Mouse (Mus musculus): ENCODE data around the gene Gm10722. TPM values are rescaled to one million over a fixed set of nuclear protein-coding genes. Genes with fewer than 3 reads are reported as not detected.
"Not testable (repeated sequence)": the region's sequence is repeated elsewhere in the genome, so short reads cannot be mapped to it uniquely, and the experiment has no call there.

The Gm10722 gene
- polyA plus RNA-seq, 1 experiment from 2014 or later = not detected

DNA sequence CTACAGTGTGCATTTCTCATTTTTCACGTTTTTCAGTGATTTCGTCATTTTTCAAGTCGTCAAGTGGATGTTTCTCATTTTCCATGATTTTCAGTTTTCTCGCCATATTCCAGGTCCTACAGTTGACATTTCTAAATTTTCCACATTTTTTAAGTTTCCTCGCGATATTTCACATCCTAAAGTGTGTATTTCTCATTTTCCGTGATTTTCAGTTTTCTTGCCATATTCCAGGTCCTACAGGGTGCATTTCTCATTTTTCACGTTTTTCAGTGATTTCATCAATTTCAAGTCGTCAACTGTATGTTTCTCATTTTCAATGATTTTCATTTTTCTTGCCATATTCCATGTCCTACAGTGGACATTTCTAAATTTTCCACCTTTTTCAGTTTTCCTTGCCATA is 16.4 kb downstream of the Gm10722 start, which contains the start of gene Gm10719:
Gm10719 (plus strand) TSS at position 301 of the 400 bp plus-strand sequence.
- not testable (repeated sequence) for ATAC-seq (ENCODE audit: low read depth); H3K4me1 ChIP-seq (replicated peaks); H3K4me2 ChIP-seq; H3K27ac ChIP-seq (replicated peaks); H3K9ac ChIP-seq; H3K36me3 ChIP-seq; H3K9me3 ChIP-seq; H3K4me3 ChIP-seq; H3K27me3 ChIP-seq
- WGBS = 65% methylated on average over 2 of the region's 9 CpGs

DNA sequence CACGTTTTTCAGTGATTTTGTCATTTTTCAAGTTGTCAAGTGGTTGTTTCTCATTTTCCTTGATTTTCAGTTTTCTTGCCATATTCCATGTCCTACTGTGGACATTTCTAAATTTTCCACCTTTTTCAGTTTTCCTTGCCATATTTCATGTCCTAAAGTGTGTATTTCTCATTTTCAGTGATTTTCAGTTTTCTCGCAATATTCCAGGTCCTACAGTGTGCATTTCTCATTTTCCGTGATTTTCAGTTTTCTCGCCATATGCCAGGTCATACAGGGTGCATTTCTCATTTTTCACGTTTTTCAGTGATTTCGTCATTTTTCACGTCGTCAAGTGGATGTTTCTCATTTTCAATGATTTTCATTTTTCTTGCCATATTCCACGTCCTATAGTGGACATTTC is 18.2 kb downstream of the Gm10722 start:
- H3K27ac ChIP-seq (replicated peaks); H3K4me3 ChIP-seq; H3K36me3 ChIP-seq; H3K27me3 ChIP-seq; H3K9ac ChIP-seq; H3K4me2 ChIP-seq; ATAC-seq (ENCODE audit: low read depth); H3K4me1 ChIP-seq (replicated peaks); H3K9me3 ChIP-seq: not testable (repeated sequence)
- WGBS = 60% methylated on average over 9 of the region's 9 CpGs

DNA sequence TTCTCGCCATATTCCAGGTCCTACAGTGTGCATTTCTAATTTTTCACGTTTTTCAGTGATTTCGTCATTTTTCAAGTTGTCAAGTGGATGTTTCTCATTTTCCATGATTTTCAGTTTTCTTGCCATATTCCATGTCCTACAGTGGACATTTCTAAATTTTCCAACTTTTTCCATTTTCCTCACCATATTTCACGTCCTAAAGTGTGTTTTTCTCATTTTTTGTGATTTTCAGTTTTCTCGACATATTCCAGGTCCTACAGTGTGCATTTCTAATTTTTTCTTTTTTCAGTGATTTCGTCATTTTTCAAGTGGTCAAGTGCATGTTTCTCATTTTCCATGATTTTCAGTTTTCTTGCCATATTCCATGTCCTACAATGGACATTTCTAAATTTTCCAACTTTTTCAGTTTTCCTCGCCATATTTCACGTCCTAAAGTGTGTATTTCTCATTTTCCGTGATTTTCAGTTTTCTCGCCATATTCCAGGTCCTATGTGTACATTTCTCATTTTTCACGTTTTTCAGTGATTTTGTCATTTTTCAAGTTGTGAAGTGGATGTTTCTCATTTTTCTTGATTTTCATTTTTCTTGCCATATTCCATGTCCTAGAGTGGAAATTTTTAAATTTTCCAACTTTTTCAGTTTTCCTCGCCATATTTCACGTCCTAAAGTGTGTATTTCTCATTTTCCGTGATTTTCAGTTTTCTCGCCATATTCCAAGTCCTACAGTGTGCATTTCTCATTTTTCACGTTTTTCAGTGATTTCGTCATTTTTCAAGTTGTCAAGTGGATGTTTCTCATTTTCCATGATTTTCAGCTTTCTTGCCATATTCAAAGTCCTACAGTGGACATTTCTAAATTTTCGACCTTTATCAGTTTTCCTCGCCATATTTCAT is 19.4 kb downstream of the Gm10722 start:
- not testable (repeated sequence) for H3K9me3 ChIP-seq; H3K36me3 ChIP-seq; H3K27ac ChIP-seq (replicated peaks); H3K9ac ChIP-seq; H3K27me3 ChIP-seq; H3K4me1 ChIP-seq (replicated peaks); H3K4me2 ChIP-seq; H3K4me3 ChIP-seq
- peak; percentile 73; the same call in 1 of the 2 replicates for ATAC-seq (ENCODE audit: low read depth)
- 76% methylated on average over 17 of the region's 19 CpGs for WGBS

DNA sequence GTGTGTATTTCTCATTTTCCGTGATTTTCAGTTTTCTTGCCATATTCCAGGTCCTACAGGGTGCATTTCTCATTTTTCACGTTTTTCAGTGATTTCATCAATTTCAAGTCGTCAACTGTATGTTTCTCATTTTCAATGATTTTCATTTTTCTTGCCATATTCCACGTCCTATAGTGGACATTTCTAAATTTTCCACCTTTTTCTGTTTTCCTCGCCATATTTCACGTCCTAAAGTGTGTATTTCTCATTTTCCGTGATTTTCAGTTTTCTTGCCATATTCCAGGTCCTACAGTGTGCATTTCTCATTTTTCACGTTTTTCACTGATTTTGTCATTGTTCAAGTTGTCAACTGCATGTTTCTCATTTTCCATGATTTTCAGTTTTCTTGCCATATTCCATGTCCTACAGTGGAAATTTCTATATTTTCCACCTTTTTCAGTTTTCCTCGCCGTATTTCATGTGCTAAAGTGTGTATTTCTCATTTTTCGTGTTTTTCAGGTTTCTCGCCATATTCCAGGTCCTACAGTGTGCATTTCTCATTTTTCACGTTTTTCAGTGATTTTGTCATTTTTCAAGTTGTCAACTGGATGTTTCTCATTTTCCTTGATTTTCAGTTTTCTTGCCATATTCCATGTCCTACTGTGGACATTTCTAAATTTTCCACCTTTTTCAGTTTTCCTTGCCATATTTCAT is 21.7 kb downstream of the Gm10722 start:
- not testable (repeated sequence) for H3K9ac ChIP-seq; H3K27ac ChIP-seq (replicated peaks); H3K4me3 ChIP-seq; H3K27me3 ChIP-seq; H3K4me1 ChIP-seq (replicated peaks); H3K36me3 ChIP-seq; H3K9me3 ChIP-seq; H3K4me2 ChIP-seq; ATAC-seq (ENCODE audit: low read depth)
- WGBS = 76% methylated on average over 11 of the region's 13 CpGs

DNA sequence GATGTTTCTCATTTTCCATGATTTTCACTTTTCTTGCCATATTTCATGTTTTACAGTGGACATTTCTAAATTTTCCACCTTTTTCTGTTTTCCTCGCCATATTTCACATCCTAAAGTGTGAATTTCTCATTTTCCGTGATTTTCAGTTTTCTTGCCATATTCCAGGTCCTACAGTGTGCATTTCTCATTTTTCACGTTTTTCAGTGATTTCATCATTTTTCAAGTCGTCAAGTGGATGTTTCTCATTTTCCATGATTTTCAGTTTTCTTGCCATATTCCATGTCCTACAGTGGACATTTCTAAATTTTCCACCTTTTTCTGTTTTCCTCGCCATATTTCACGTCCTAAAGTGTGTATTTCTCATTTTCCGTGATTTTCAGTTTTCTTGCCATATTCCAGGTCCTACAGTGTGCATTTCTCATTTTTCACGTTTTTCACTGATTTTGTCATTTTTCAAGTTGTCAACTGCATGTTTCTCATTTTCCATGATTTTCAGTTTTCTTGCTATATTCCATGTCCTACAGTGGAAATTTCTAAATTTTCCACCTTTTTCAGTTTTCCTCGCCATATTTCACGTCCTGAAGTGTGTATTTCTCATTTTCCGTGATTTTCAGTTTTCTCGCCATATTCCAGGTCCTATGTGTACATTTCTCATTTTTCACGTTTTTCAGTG is 22.7 kb downstream of the Gm10722 start, which contains the start of gene Gm10718:
Gm10718 (plus strand) TSS at position 236 of the 673 bp plus-strand sequence.
- H3K4me3 ChIP-seq; ATAC-seq (ENCODE audit: low read depth); H3K9me3 ChIP-seq; H3K4me1 ChIP-seq (replicated peaks); H3K4me2 ChIP-seq; H3K36me3 ChIP-seq; H3K9ac ChIP-seq; H3K27ac ChIP-seq (replicated peaks); H3K27me3 ChIP-seq: not testable (repeated sequence)
- WGBS = 74% methylated on average over 12 of the region's 13 CpGs

DNA sequence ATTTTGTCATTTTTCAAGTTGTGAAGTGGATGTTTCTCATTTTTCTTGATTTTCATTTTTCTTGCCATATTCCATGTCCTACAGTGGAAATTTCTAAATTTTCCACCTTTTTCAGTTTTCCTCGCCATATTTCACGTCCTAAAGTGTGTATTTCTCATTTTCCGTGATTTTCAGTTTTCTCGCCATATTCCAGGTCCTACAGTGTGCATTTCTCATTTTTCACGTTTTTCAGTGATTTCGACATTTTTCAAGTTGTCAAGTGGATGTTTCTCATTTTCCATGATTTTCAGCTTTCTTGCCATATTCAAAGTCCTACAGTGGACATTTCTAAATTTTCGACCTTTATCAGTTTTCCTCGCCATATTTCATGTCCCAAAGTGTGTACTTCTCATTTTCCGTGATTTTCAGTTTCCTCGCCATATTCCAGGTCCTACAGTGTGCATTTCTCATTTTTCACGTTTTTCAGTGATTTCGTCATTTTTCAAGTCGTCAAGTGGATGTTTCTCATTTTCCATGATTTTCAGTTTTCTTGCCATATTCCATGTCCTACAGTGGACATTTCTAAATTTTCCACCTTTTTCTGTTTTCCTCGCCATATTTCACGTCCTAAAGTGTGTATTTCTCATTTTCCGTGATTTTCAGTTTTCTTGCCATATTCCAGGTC is 23.4 kb downstream of the Gm10722 start:
- not testable (repeated sequence) for H3K4me1 ChIP-seq (replicated peaks); H3K27me3 ChIP-seq; H3K27ac ChIP-seq (replicated peaks); H3K36me3 ChIP-seq; H3K4me2 ChIP-seq; H3K9me3 ChIP-seq; ATAC-seq (ENCODE audit: low read depth); H3K9ac ChIP-seq; H3K4me3 ChIP-seq
- 76% methylated on average over 16 of the region's 16 CpGs for WGBS

DNA sequence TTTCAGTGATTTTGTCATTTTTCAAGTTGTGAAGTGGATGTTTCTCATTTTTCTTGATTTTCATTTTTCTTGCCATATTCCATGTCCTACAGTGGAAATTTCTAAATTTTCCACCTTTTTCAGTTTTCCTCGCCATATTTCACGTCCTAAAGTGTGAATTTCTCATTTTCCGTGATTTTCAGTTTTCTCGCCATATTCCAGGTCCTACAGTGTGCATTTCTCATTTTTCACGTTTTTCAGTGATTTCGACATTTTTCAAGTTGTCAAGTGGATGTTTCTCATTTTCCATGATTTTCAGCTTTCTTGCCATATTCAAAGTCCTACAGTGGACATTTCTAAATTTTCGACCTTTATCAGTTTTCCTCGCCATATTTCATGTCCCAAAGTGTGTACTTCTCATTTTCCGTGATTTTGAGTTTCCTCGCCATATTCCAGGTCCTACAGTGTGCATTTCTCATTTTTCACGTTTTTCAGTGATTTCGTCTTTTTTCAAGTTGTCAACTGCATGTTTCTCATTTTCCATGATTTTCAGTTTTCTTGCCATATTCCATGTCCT is 24.3 kb downstream of the Gm10722 start, which contains the start of gene Gm10717:
Gm10717 (plus strand) TSS at position 506 of the 556 bp plus-strand sequence.
- not testable (repeated sequence) for H3K27me3 ChIP-seq; H3K27ac ChIP-seq (replicated peaks); H3K36me3 ChIP-seq; H3K9ac ChIP-seq; H3K4me3 ChIP-seq; ATAC-seq (ENCODE audit: low read depth); H3K4me1 ChIP-seq (replicated peaks); H3K4me2 ChIP-seq
- 72% methylated on average over 12 of the region's 12 CpGs for WGBS
- peaks cover 12% of the 10 kb centered on the region for H3K9me3 ChIP-seq

DNA sequence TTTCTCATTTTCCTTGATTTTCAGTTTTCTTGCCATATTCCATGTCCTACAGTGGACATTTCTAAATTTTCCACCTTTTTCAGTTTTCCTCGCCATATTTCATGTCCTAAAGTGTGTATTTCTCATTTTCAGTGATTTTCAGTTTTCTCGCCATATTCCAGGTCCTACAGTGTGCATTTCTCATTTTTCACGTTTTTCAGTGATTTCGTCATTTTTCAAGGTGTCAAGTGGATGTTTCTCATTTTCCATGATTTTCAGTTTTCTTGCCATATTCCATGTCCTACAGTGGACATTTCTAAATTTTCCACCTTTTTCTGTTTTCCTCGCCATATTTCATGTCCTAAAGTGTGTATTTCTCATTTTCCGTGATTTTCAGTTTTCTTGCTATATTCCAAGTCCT is 24.9 kb downstream of the Gm10722 start:
- not testable (repeated sequence) for H3K27me3 ChIP-seq; H3K4me2 ChIP-seq; H3K4me1 ChIP-seq (replicated peaks); H3K36me3 ChIP-seq; H3K9ac ChIP-seq; ATAC-seq (ENCODE audit: low read depth); H3K27ac ChIP-seq (replicated peaks); H3K4me3 ChIP-seq
- WGBS = 75% methylated on average over 5 of the region's 6 CpGs
- H3K9me3 ChIP-seq = peaks cover 12% of the 10 kb centered on the region

DNA sequence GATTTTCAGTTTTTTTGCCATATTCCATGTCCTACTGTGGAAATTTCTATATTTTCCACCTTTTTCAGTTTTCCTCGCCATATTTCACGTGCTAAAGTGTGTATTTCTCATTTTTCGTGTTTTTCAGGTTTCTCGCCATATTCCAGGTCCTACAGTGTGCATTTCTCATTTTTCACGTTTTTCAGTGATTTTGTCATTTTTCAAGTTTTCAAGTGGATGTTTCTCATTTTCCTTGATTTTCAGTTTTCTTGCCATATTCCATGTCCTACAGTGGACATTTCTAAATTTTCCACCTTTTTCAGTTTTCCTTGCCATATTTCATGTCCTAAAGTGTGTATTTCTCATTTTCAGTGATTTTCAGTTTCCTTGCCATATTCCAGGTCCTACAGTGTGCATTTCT is 25.4 kb downstream of the Gm10722 start:
- not testable (repeated sequence) for H3K9ac ChIP-seq

DNA sequence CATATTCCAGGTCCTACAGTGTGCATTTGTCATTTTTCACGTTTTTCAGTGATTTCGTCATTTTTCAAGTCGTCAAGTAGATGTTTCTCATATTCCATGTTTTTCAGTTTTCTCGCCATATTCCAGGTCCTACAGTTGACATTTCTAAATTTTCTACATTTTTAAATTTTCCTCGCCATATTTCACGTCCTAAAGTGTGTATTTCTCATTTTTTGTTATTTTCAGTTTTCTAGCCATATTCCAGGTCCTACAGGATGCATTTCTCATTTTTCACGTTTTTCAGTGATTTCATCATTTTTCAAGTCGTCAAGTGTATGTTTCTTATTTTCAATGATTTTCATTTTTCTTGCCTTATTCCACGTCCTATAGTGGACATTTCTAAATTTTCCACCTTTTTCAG is 26.0 kb downstream of the Gm10722 start:
- not testable (repeated sequence) for ATAC-seq (ENCODE audit: low read depth); H3K4me2 ChIP-seq; H3K27me3 ChIP-seq; H3K4me3 ChIP-seq; H3K4me1 ChIP-seq (replicated peaks); H3K27ac ChIP-seq (replicated peaks); H3K36me3 ChIP-seq; H3K9ac ChIP-seq
- peaks cover 12% of the 10 kb centered on the region for H3K9me3 ChIP-seq
- 68% methylated on average over 9 of the region's 9 CpGs for WGBS

More for the DNA sequence above, 25.4 kb downstream of the Gm10722 start:
- H3K27ac ChIP-seq (replicated peaks); H3K27me3 ChIP-seq; ATAC-seq (ENCODE audit: low read depth); H3K4me1 ChIP-seq (replicated peaks); H3K4me2 ChIP-seq; H3K36me3 ChIP-seq; H3K4me3 ChIP-seq: not testable (repeated sequence)
- peaks cover 12% of the 10 kb centered on the region for H3K9me3 ChIP-seq
- WGBS = 76% methylated on average over 5 of the region's 5 CpGs

DNA sequence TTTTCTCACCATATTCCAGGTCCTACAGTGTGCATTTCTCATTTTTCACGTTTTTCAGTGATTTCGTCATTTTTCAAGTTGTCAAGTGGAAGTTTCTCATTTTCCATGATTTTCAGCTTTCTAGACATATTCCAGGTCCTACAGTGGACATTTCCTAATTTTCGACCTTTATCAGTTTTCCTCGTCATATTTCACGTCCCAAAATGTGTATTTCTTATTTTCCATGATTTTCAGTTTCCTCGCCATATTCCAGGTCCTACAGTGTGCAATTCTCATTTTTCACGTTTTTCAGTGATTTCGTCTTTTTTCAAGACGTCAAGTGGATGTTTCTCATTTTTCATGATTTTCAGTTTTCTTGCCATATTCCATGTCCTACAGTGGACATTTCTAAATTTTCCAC is 26.5 kb downstream of the Gm10722 start:
- H3K9me3 ChIP-seq = peaks cover 12% of the 10 kb centered on the region
- H3K9ac ChIP-seq; H3K4me3 ChIP-seq; H3K27ac ChIP-seq (replicated peaks); H3K36me3 ChIP-seq; H3K4me2 ChIP-seq; H3K27me3 ChIP-seq; H3K4me1 ChIP-seq (replicated peaks); ATAC-seq (ENCODE audit: low read depth): not testable (repeated sequence)
- 71% methylated on average over 9 of the region's 9 CpGs for WGBS
